Mouse (Mus musculus) ovary, postnatal 14 days (tissue): ENCODE data around the gene Foxc1.

ENCODE experiments used
- DNase-seq: peaks from one replicate; pipeline ENCODE4 v3.0.0; 2022; ENCODE audit warnings: low spot score

Foxc1 gene

GRCm38 (mm10) chr13:31849258-31849971 lies 43.0 kb downstream of the Foxc1 start:
- no peak for DNase-seq

DNA sequence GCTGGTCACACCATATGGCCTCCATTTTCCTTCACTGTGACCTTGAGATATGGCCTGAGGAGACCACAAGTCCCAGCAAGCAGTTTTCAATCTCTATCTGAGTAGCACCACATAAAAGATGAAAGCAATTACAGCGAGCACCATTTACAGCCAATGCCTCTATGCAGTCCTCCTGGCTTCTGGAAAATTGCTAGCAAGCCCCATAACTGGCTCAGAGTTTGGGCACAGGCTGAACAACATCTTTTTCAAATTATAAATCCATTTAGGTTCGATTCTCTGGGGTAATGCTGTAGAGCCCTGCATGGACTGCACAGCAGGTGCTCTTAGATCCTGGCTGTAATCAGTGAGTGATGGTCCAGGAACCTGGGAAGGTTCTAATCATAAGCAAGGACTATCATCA lies 47.1 kb downstream of the Foxc1 start:
- DNase-seq = no peak

DNA sequence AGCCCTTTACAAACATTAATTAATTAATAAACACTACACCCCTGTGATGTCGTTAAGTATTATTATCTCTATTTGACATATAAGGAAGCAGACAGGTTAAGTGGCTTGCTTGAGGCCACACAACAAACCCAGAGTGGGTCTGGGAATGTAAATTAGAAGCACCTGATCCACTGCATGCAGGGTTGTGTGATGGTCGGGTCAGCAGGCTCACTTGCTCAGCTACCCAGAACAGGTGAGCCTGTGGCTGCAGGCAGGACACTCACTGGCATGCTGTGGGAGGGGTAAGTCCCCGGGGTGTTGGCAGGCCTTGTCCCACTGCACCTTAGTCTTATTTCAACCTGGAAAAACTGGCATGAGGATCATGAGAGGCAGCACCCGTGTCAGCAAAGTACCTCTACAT lies 47.6 kb downstream of the Foxc1 start:
- DNase-seq = no peak

- no peak for DNase-seq
Observed at GRCm38 (mm10) chr13:31860200-31860599, 53.8 kb downstream of the Foxc1 start.
